Mouse (Mus musculus): Measurements from ENCODE around the gene Slc2a10. TPM values are rescaled to one million over a fixed set of nuclear protein-coding genes. Genes with fewer than 3 reads are reported as not detected.

Slc2a10 gene
- 1 to 10 TPM; 3.4 to 4.9 TPM for total RNA-seq (2021)
- long read RNA-seq, experiment 1, transcript Slc2a10-201 (5 exons, 3,544 nt): major isoform, 20 of 26 reads
- long read RNA-seq, experiment 1, partial matches to known transcripts: 2 of 26 reads
- long read RNA-seq, experiment 1, other reads (novel, unspliced or antisense): 4 of 26 reads
- long read RNA-seq, experiment 2, transcript Slc2a10-201 (5 exons, 3,544 nt): major isoform, 13 of 17 reads
- long read RNA-seq, experiment 2, partial matches to known transcripts: 2 of 17 reads
- long read RNA-seq, experiment 2, other reads (novel, unspliced or antisense): 2 of 17 reads

DNA sequence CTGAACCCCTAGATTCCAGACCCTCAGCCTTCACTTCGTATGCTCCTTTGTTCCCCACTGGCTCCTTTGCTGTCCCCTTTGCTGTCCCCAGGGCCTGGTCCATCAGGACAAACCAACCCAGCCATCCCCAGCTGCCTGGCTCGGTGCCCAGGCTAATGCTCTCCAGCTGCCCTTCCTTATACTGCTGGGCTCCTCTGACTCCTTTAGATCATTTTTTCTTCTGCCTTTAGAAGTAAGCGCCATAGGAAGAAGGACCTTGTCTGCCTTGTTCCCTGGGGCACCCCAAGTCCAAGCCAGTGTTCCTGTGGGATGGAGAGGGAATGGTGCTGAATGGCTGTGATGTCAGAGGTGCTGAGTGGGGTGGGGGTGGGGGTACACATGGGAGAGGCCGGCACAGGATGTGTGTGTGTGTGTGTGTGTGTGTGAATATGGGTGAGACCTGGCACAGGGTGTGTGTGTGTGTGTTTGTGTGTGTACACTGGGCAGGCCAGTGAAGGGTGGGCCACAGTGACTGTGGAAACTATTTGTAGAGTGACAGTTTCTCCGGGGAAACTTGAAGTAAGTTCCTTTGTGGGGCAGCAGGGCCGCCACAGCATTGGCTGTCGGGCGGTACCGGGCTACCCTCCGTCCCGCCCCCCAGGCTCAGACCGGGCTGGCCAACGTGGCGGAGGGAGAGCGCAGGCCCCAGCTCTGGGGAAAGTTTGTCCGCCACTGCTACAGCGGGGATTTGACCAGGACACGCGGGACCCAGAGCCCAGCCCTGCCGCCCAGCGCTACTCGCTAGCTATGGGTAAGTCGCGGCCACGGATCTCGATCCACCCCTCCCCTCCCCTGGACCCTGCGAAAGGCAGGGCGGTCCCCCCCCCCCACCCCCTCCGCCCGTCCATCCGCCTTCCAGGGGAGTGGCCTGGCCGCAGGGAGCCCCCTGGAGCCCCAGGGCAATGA lies at the start of gene Slc2a10:
Gene Slc2a10, plus strand, starts transcription at position 529 of the 945 bp plus-strand sequence.
- DNase-seq: peak; percentile 77

- no peak for DNase-seq
Measured at GRCm38 (mm10) chr2:165456710-165457109, 46.9 kb upstream of the Slc2a10 start.

DNA sequence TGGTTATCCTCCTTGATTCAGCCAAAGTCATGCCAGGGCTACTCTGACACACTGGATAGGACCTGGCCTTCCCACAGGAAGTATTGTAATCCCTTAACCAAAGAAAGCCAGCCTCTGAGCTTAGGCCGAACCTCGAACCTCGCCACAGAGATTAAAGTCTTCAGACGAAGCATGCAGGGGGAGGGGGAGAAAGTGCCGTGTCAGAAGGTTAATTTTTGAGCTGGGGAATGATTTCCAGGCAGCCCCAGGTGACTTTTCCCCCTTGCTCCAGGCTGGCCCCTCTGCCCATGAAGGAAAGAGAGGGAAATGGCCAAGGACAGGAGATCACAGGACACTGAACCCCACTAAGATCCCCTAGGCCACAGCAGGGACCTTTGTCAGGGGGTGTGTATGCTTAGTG lies 45.4 kb upstream of the Slc2a10 start:
- DNase-seq: no peak

DNA sequence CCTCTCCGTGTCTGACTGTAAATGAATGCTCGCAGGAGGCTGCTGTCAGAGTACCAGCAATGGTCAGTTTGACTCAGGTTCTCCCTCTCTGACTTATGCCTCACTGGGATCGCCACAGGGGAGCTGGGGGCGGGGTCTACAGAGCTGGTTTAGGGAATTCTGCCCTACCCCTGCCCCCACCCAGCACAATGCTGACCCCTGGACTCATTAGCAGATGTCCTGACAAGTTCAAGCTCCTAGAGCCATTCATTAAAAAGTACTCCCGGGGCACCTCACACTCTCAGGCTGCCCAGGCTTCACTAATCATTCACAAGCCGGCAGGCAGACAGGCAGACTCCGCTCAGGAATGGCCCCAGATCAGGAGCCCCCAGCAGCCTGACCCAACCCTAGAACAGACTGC lies 43.9 kb upstream of the Slc2a10 start:
- no peak for DNase-seq

DNA sequence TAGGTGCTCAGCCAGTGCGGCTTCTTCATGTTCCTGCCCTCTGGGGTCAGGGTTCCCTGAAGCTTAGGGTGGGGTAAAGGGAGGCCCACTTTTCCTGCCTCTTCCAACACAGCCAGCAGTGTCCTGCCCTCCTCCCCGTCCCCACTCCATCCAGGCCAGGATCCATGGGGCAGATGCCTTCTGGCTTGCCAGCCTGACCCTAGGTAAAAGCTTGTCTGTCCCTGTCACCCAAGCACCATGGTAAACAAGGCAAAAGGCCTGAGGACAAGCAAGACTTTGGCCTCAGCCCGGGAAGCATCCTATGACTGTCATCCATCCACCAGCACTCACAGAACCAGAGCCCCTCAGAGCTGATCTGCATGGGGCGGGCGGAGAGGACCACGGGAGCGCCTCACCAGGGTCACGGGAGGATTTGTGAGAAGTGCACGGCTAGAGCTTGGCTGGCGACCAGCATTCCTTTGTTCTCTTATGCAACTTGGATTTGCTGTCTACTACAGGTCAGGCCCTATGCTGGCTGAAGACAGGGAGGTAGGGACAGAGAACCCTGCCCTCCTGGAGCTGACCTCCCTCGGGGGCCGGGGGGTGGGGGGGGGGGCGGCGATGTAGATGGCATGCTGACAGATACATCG lies 35.6 kb upstream of the Slc2a10 start:
- no peak for DNase-seq

- peak; percentile 20 for DNase-seq
Measured at GRCm38 (mm10) chr2:165470167-165470566, 33.4 kb upstream of the Slc2a10 start.

DNA sequence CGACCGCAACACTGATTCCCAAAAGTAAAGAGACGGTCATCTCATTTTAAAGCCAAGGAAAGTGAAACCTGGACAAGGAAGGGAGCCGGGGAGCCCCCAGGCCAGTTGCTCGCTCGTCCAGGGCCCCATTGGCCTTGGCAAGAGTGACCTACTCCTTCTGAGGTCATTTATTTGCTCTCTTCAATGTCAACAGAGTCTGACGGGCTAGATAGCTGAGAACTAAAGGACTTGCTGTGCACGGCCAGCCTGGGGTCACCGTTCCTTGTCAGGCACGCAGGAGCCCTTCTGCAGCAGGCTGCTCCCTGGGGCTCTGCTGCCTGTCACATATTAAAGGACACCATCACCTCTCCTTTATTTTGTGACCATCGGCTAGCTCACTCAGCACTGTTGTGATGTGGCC lies 31.6 kb upstream of the Slc2a10 start:
- no peak for DNase-seq

DNA sequence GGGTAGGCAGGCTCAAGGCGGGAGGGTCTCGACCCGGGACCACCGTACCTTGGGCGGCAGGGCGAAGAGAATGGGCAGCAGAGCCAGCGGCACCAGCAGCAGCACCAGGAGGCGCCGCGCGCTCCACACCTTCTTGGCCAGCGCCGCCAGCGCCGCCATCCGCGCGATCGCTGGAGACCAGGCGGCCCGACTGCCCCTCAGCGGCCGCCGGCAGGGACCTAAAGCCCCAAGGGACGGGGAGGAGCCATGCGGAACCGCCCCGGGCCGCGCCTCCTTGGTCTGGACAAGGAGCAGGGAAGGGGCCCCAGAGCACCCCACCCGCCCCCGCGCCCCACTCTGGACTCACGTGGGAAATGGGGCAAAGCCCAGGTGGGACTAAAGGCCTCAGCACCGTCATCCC lies 30.6 kb upstream of the Slc2a10 start, which contains the start of gene Slc13a3:
Gene Slc13a3, minus strand, starts transcription at position 228 of the 400 bp plus-strand sequence.
- DNase-seq: no peak

DNA sequence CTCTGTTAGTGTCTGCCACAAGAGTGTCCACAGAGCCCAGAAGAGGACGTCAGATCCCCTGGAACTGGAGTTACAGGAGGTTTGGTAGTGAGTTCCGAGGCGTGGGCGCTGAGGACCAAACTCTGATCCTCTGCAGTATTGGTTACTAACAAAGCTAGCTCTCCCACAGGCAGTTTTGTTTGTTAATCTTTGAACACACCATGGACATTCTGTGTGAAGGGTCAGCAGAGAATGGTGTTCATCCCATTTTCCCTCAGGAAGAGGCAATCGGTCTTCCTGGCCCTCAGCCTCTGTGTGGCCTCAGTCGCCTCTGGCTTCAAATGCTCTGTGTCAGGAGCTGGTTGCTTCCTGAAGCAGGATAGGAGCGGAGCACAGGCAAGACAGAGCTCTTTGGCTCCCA lies 28.2 kb upstream of the Slc2a10 start:
- DNase-seq: no peak

DNA sequence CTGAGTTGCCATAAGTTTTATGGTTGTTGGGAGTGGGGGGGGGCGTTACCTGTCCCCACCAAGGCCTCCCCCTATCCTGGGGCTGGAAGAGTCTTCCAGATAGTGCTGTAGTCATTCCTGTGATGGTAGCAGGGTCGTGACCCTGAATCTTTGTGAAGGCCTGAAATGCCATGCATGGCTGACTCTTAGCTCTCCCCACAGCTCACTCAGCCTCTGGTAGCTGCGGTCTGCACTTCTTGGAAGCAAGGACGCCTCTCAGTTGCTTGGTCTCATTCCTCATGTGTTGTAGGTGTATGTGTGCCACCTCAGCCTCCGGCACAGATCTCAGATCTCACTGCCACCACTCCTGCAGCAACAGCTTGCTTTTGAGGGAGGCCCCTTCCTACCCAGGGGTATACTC lies 27.7 kb upstream of the Slc2a10 start:
- DNase-seq: no peak

DNA sequence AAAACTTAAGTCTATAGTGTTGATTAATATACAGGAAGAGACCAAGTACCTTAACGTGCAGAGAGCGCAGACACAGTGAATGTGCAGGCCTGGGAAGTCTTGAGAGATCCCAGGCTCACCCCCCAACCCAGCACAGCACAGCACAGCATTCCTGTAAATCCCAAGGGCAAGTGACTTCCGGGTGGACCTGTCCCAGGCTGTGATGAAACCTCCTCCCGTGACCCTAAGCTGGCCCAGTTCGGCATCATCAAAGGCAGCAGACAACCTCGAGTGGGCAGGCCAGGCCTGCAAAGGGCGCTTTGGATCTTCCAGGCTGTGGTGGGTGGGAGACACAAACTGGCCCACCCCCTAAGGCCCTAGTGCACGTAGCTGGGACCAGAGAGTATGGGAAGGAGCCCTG lies 21.6 kb upstream of the Slc2a10 start:
- DNase-seq: no peak

DNA sequence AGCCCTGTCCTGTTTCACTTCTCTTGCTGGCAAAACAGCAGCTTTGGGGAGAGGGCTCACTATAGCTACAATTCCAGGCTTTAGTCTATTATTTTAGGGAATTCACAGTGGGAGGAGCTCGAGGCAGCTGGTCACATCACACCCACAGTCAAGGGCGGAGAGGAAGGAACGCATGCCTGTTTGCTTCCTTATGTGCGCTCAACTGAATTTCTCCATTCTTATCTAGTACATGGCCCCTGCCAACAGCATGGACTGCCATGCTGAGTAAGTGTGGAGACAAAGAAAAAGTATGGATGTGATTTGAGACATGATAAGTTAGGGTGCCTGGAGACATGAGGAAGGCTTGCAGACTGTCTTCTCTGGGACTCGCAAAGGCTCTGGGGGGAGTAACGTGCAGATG lies 19.4 kb upstream of the Slc2a10 start:
- no peak for DNase-seq

DNA sequence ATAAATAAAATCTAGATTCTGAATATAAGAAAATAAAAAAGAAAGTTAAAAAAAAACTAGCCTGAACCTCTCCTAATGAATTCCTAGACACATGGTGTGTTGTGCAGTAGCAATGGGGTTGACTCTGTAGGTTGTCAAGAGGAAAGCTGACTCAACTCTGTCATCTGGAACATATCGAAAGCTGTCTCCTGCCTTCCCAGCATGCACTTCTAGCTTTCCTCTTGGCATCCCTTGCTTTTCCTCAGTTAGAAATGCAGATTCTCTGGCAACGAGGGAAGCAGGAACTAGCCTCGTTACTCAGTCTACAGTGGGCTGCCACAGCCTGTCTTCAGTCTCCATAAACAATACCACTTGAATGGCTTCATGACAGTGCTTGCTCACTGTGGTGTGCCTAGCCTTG lies 17.8 kb upstream of the Slc2a10 start:
- no peak for DNase-seq

DNA sequence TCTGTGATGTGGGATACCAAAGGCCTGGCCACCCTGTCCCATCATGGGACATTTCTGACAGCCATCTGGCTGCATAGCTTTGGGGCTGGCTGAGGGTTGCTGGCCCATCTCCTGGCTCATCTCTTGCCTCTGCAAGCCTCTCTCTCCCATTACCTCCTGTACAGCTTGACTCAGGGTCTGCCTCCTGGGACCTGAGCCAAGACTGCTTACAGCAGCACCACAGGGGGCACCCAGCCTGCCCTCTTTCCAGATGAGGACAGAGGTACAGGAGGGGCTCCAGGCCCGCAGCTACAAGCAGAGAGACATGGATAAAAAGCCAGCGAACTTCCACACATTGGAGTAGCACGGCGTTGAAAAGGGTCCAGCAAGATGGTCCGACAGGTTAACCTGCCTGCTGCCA lies 17.2 kb upstream of the Slc2a10 start:
- DNase-seq: no peak

DNA sequence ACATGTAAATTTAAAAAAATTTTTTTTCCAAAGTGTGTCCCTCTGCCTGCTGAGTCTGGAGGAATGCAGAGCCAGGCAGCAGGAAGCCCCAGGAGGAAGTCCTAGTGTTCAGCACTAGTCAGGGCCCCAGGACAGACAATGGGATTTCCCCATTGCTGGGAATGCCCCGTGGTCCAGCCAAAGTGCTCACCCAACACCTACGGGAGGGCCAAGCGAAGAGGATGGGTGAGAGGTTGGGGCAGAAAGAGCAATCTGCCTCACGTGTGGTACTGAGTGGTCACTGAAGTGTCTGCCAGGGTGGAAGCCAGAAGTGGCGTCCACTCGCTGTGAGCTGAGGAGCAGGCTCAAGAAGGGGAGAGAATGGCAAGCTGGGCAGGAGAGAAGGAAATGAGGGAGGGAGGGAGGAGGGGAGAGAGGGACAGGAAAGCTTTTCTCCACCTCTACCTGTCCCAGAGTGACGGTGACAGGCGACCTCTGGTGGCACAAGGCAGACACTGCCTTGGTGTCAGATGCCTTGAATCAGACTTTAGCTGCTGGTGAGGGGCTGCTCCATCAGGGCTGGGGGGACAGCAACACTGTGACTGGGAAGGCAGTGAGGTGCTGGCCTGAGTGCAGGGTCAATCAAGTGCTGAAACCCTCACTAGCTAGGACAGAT lies 16.6 kb upstream of the Slc2a10 start:
- peak; percentile 51 for DNase-seq

DNA sequence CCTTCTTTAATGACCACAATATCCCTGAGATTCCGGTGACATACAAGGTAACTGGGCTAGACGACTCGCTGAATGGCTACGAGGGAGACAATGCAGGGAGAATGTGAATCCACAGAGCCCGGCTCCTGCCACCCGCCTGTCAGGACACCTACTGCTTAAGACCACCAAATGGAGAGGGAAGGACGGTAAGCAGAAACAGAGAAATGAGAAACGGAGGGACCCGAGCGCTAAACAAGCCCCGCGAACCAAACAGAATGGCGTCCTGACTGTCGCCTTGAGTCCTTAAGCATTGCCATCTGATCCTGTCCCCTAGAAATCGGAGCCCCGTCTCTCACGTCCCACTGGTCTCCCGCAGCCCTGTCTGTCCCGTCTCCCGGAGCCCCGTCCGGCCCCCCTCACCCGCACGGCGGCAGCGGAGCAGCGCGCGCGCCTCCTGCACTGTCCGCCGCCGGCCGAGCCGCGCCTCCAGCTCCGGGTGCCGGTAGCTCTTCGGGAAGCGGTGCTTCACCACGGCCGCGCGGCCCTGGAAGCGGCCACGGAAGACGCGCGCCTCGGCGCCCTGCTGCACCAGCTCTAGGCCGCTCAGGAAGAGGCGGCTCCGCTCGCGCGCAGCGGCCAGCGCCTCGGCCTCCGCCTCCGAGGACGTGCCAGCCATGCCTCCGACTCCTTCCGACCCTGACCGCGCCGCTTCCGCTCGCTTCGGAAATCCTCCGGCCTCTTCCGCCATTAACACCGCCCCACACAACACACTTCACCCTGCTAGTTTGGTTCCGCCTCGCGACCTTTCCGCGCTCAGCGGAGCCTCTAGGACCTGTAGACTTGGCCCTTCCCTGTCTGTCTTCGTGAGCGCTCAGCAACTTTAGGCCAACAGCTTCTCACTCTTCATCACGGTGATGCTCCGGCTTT lies 10.7 kb upstream of the Slc2a10 start, which contains the start of gene Trp53rka:
Gene Trp53rka, minus strand, starts transcription at position 677 of the 906 bp plus-strand sequence.
- DNase-seq: peak; percentile 77

DNA sequence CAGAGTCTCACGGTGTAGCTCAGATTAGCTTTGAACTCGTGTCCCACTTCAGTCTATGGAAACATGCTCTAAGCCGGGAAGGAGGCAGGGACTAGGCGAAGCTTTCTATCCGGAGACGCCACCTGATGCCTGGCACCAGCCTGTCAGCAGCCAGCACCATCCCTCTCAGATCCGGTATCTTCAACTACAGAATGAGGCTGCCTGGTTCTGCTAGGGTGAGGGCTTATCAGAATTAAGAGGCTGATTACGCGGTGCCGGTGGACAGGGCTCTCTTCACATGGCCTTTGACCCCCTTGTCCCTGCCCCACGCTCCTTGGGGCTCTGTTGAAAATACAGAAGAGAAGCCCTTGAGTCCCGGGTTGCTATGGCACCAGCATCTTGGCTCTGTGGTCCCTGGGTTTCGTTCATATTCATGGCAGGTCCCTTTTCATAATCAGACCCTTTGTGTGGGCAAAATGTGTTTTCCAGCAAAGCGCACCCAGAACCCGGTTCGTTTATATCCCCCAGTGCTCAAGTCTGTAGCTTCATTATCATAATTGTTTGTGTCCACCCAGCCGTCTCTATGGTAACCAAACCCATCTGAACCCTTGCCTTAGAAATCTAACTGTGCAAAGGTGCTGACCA lies 9.9 kb upstream of the Slc2a10 start:
- DNase-seq: no peak

- no peak for DNase-seq
Measured at GRCm38 (mm10) chr2:165494495-165494894, 9.1 kb upstream of the Slc2a10 start.

GRCm38 (mm10) chr2:165496251-165496650 lies 7.3 kb upstream of the Slc2a10 start:
- DNase-seq: peak; percentile 62

- DNase-seq: no peak
Measured at GRCm38 (mm10) chr2:165497706-165498275, 5.8 kb upstream of the Slc2a10 start.
